Mouse (Mus musculus) ES-E14 (cell line): ENCODE measurements at regions not wholly inside any gene's neighbourhood (a gene's known extent, or its start where the extent isn't known, plus 50 kb on each side); places are given as distances from the start of the nearest gene placed in this dataset.

Source experiments
- DNase-seq: peaks from one replicate; pipeline ENCODE4 v3.0.0-alpha.2; 2013; ENCODE audit warnings: low read depth, low spot score
- H3K27ac ChIP-seq: 2 replicates; pipeline ENCODE4 v1.5.1; 2012; ENCODE audit warnings: low read depth, mild to moderate bottlenecking, low read length, moderate library complexity, mixed read lengths; ENCODE audit not compliant: poor library complexity, insufficient read depth, severe bottlenecking
- H3K36me3 ChIP-seq: 2 replicates; pipeline ENCODE4 v1.6.1; 2012; ENCODE audit warnings: mild to moderate bottlenecking, low read length, moderate library complexity, mixed read lengths; ENCODE audit not compliant: control insufficient read depth, poor library complexity, insufficient read depth, severe bottlenecking
- H3K4me1 ChIP-seq, 2 experiments: fragments of 150-350 bp in 1 of 2; sonication (generic) in 1 of 2; 2 replicates each; pipeline ENCODE4 v1.6.1; 2012; ENCODE audit warnings: low read length in 2 of 2, mild to moderate bottlenecking in 1 of 2, mixed read lengths in 1 of 2; ENCODE audit not compliant: control insufficient read depth in 2 of 2, insufficient read depth in 2 of 2, poor library complexity in 1 of 2
- H3K4me3 ChIP-seq, 2 experiments: fragments of 150-350 bp in 1 of 2; sonication (generic) in 1 of 2; 2 replicates each; pipeline ENCODE4 v1.5.1; 2012; ENCODE audit warnings: low read length in 2 of 2, low read depth in 1 of 2, mild to moderate bottlenecking in 1 of 2, mixed read lengths in 1 of 2; ENCODE audit not compliant: insufficient read depth in 1 of 2, poor library complexity in 1 of 2, severe bottlenecking in 1 of 2
- H3K9ac ChIP-seq: 2 replicates; pipeline ENCODE4 v1.6.1; 2012; ENCODE audit warnings: low read depth, mild to moderate bottlenecking, low read length, mixed read lengths; ENCODE audit not compliant: poor library complexity, insufficient read depth, severe bottlenecking
- H3K9me3 ChIP-seq: fragments of 150-350 bp; sonication (generic); 2 replicates; pipeline ENCODE4 v1.6.1; 2012; ENCODE audit warnings: low read depth, mild to moderate bottlenecking, low read length; ENCODE audit not compliant: control insufficient read depth, insufficient read depth
- CHD2 ChIP-seq: IDR thresholded peaks from 2 replicates; pipeline ENCODE4 v1.6.1; 2014; ENCODE audit warnings: mild to moderate bottlenecking, low read depth, low read length, inconsistent platforms
- HCFC1 ChIP-seq: IDR thresholded peaks from 2 replicates; pipeline ENCODE4 v1.6.1; 2012; ENCODE audit warnings: low read length, inconsistent platforms, borderline replicate concordance; ENCODE audit not compliant: insufficient read depth
- MAFK ChIP-seq: IDR thresholded peaks from 2 replicates; pipeline ENCODE4 v1.6.1; 2014; ENCODE audit warnings: mild to moderate bottlenecking, low read depth, low read length, inconsistent platforms; ENCODE audit not compliant: insufficient read depth
- ZC3H11A ChIP-seq: IDR thresholded peaks from 2 replicates; pipeline ENCODE4 v1.6.1; 2012; ENCODE audit warnings: low read depth, mild to moderate bottlenecking, inconsistent platforms, low read length, borderline replicate concordance
- ZNF384 ChIP-seq: IDR thresholded peaks from 2 replicates; pipeline ENCODE4 v1.6.1; 2012; ENCODE audit warnings: low read depth, low read length, inconsistent platforms
- in situ Hi-C, 2 experiments: fragments of 600-800 bp; cut with MboI; formaldehyde crosslinking; loops; one replicate each; pipeline ENCODE4 v1.15.1; 2025; ENCODE audit warnings: low sequenced_read_pairs in 2 of 2, inconsistent platforms in 1 of 2; ENCODE audit not compliant: unreplicated experiment in 2 of 2

GRCm38 (mm10) chr8:90192856-90193255 lies 155.3 kb downstream of the Tox3 start:
- Histone ChIP-seq H3K27ac (no peak overlapping the region), H3K9ac (no peak overlapping the region), H3K9me3 (no peaks in the 10 kb centered on the region), H3K36me3 (no peaks in the 10 kb centered on the region), H3K4me3 (no peak overlapping the region), H3K4me1 (no peaks in the 10 kb centered on the region)
- no peak for DNase-seq
- TF ChIP-seq HCFC1 (no peak), MAFK (no peak), ZC3H11A (no peak), CHD2 (no peak), ZNF384 (no peak)
- in situ Hi-C loops = no loop called here

GRCm38 (mm10) chr8:90182807-90183206 lies 165.3 kb downstream of the Tox3 start:
- Histone ChIP-seq H3K4me1 (0 out of 4 replicates have a peak, but pooled peaks cover 0 to 2% of the 10 kb centered on the region in 2 experiments), H3K9me3 (no peaks in the 10 kb centered on the region), H3K9ac (no peak overlapping the region), H3K4me3 (no peak overlapping the region), H3K27ac (no peak overlapping the region), H3K36me3 (no peaks in the 10 kb centered on the region)
- in situ Hi-C loops = no loop called here
- TF ChIP-seq MAFK (no peak), ZC3H11A (no peak), HCFC1 (no peak), ZNF384 (no peak), CHD2 (no peak)
- no peak for DNase-seq

GRCm38 (mm10) chr8:90176771-90177170 lies 171.4 kb downstream of the Tox3 start:
- in situ Hi-C loops = no loop called here
- no peak for DNase-seq

GRCm38 (mm10) chr8:90176335-90176734 lies 171.8 kb downstream of the Tox3 start:
- no peaks in the 10 kb centered on the region for H3K36me3 ChIP-seq
- in situ Hi-C loops = no loop called here

More at GRCm38 (mm10) chr8:90176771-90177170, 171.4 kb downstream of the Tox3 start:
- H3K4me1 ChIP-seq = no peaks in the 10 kb centered on the region
- H3K9ac ChIP-seq = no peak overlapping the region
- H3K27ac ChIP-seq = no peak overlapping the region
- no peak overlapping the region for H3K4me3 ChIP-seq
- no peaks in the 10 kb centered on the region for H3K9me3 ChIP-seq
- TF ChIP-seq ZC3H11A (no peak), HCFC1 (no peak), CHD2 (no peak), MAFK (no peak), ZNF384 (no peak)
- no peaks in the 10 kb centered on the region for H3K36me3 ChIP-seq

GRCm38 (mm10) chr8:90166639-90167038 lies 181.5 kb downstream of the Tox3 start:
- no peaks in the 10 kb centered on the region for H3K9me3 ChIP-seq
- H3K4me3 ChIP-seq = no peak overlapping the region
- H3K36me3 ChIP-seq = no peaks in the 10 kb centered on the region
- DNase-seq = no peak
- H3K4me1 ChIP-seq = no peaks in the 10 kb centered on the region
- TF ChIP-seq HCFC1 = no peak
- TF ChIP-seq ZNF384 = no peak
- TF ChIP-seq ZC3H11A = no peak
- no peak for TF ChIP-seq MAFK
- TF ChIP-seq CHD2 = no peak
- no peak overlapping the region for H3K9ac ChIP-seq
- in situ Hi-C loops = no loop called here
- H3K27ac ChIP-seq = no peak overlapping the region

More at GRCm38 (mm10) chr8:90176335-90176734, 171.8 kb downstream of the Tox3 start:
- no peak for TF ChIP-seq HCFC1
- TF ChIP-seq ZNF384 = no peak
- TF ChIP-seq ZC3H11A = no peak
- no peak for TF ChIP-seq MAFK
- TF ChIP-seq CHD2 = no peak
- H3K4me3 ChIP-seq = no peak overlapping the region
- H3K4me1 ChIP-seq = no peaks in the 10 kb centered on the region
- no peak for DNase-seq
- no peak overlapping the region for H3K27ac ChIP-seq
- no peak overlapping the region for H3K9ac ChIP-seq
- no peaks in the 10 kb centered on the region for H3K9me3 ChIP-seq
